Mouse (Mus musculus) liver, adult 2 months (tissue): Measurements from ENCODE around the gene Bri3bp.

Source experiments
- CTCF ChIP-seq: fragments of 200-500 bp; IDR thresholded peaks from 2 replicates; pipeline ENCODE4 v1.5.1; 2011; ENCODE audit warnings: low read depth, low read length, control low read depth
- POLR2A ChIP-seq: fragments of 200-500 bp; IDR thresholded peaks from 2 replicates; pipeline ENCODE4 v1.6.1; 2011; ENCODE audit warnings: low read length, control low read depth; ENCODE audit not compliant: insufficient read depth; ENCODE audit errors: extremely low read depth

- TF ChIP-seq POLR2A, result no peak
- TF ChIP-seq CTCF, result peak; percentile 55
Measured at GRCm38 (mm10) chr5:125507582-125507981, 66.2 kb downstream of the Bri3bp start.
